Mouse (Mus musculus) embryonic fibroblast, embryonic 13.5 days (primary cell): Measurements from ENCODE around the gene Gm45623.

Experiments
- CTCF ChIP-seq: IDR thresholded peaks from 2 replicates; pipeline ENCODE4 v1.5.1; 2011; ENCODE audit warnings: mild to moderate bottlenecking, control low read depth, low read length, moderate library complexity, borderline replicate concordance; ENCODE audit not compliant: insufficient read depth
- POLR2A ChIP-seq: IDR thresholded peaks from 2 replicates; pipeline ENCODE4 v1.6.1; 2011; ENCODE audit warnings: low read depth, mild to moderate bottlenecking, control low read depth, low read length, moderate library complexity

- TF ChIP-seq CTCF (no peak), POLR2A (no peak)
Measured at GRCm38 (mm10) chr13:56780746-56781469, 27.3 kb upstream of the Gm45623 start.
